Mouse (Mus musculus): ENCODE measurements around the gene Map1lc3a. TPM values are rescaled to one million over a fixed set of nuclear protein-coding genes. Genes with fewer than 3 reads are reported as not detected.

Map1lc3a gene
- total RNA-seq (2015; ENCODE audit: low replicate concordance) (0.77 TPM in 1 of 2 replicates, not detected in the other), total RNA-seq (2017; ENCODE audit: low replicate concordance) (0.34 and 2.9 TPM in 2 replicates)

DNA sequence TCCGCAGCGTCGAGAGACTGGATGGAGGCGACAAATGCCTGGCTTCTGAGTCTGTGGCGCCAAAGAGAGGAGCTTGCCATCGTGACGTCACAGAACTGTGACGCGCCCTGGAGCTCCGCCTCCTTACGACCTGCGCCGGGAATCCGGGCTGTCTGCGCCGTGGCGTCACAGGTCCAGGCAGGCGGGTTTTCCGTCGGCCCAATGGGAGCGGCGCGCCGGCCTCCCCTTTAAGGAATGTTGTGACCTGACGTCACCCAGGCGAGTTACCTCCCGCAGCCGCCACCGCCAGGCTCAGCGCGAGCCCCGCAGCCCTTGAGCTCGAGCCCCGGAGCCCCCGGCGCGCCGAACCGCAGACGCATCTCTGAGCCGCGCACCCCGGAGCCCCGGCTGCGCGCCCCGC, at the start of gene Map1lc3a:
Map1lc3a (plus strand) TSS at position 103 of the 400 bp plus-strand sequence.
- ATAC-seq (replicated peaks; ENCODE audit: low FRiP score, poor library complexity, severe bottlenecking): peak; percentile 73

GRCm38 (mm10) chr2:155235746-155236361, 40.2 kb upstream of the Map1lc3a start:
- ATAC-seq (replicated peaks; ENCODE audit: low FRiP score, poor library complexity, severe bottlenecking): peak; percentile 73

DNA sequence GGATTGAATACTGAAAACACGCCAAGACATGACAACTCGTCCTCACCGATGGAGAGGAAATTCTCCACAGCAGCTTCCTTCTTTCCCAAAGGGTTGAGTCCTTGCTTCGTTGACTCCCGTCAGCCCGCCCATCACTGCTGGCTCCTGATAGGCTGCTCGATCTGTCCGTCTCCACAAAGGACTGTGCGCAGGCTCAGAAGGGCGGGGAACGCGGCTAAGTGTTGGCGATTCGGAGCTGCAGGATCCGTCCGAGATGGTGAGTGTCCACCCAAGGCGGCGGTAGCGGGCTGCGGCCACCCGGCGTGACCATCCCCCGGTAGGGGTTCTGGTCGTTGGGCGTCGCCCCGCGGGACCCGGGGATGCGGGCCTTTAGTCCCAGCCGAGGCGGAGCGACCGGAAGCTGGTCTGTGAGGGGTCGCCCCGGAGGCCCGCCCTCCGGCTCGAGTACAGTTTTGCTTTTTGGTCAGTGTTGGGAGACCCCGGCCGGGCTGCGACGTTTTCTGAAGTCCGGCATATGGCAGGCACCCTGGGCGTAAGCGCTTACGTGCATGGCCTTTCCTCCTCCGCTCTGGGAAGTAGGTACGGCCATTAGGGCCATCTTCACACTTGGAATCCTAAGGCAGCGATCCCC, 39.6 kb upstream of the Map1lc3a start, which contains the start of gene Dynlrb1:
Dynlrb1 (plus strand) TSS at position 172 of the 631 bp plus-strand sequence.
- peak; percentile 98 for ATAC-seq (replicated peaks; ENCODE audit: low FRiP score, poor library complexity, severe bottlenecking)

- ATAC-seq (replicated peaks; ENCODE audit: low FRiP score, poor library complexity, severe bottlenecking): no peak
Measured at GRCm38 (mm10) chr2:155237276-155237675, 38.8 kb upstream of the Map1lc3a start.

- ATAC-seq (replicated peaks; ENCODE audit: low FRiP score, poor library complexity, severe bottlenecking): no peak
Measured at GRCm38 (mm10) chr2:155240915-155241314, 35.2 kb upstream of the Map1lc3a start.

DNA sequence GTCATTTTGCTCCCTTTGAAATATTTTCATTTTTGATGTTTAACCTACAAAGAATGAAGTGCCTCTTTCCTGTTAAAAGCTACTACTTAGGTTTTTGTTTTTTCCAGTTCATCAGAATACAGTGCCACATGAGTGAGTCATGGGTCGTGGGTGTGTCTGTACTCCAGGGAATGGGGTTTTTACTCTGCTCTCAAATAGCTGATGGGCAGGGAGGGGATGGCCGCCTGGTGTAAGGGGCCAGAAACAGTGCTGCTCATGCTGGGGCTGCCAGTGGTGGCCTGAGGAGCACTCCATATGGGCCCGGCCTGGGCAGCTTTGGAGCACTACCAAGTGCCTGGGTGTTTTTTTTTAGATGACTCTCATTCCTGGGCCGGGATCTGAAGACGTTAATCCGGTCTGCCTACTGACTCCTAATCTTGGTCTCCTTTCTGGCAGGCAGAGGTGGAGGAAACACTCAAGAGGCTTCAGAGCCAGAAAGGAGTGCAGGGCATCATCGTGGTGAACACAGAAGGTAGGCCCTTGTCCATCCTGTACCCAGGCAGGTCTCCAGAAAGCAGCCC, 33.7 kb upstream of the Map1lc3a start:
- no peak for ATAC-seq (replicated peaks; ENCODE audit: low FRiP score, poor library complexity, severe bottlenecking)

GRCm38 (mm10) chr2:155246231-155246630, 29.9 kb upstream of the Map1lc3a start:
- ATAC-seq (replicated peaks; ENCODE audit: low FRiP score, poor library complexity, severe bottlenecking): no peak

- ATAC-seq (replicated peaks; ENCODE audit: low FRiP score, poor library complexity, severe bottlenecking): peak; percentile 40; the same call in 1 of the 2 replicates
Measured at GRCm38 (mm10) chr2:155248206-155248605, 27.9 kb upstream of the Map1lc3a start.

DNA sequence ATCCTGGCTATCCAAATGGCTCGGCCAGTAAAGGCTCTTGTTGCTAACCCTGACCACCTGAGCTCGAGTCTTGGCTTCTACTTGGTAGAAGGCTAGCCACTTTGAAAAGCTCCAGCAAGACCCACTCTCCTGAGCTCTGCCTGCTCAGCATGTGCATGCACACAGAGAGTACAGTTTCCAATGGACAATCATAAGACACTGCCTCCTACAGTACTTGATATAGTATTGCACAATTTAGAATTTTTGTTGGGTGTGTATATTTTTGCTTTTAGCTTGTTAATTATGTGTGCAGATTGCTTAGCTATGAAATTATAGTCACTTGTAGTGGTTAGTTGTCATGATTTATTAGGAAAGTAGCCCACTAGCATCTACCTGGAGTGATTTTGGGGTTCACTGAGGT, 27.4 kb upstream of the Map1lc3a start:
- ATAC-seq (replicated peaks; ENCODE audit: low FRiP score, poor library complexity, severe bottlenecking): peak; percentile 46; the same call in 1 of the 2 replicates

- ATAC-seq (replicated peaks; ENCODE audit: low FRiP score, poor library complexity, severe bottlenecking): no peak
Measured at GRCm38 (mm10) chr2:155249588-155249987, 26.5 kb upstream of the Map1lc3a start.

DNA sequence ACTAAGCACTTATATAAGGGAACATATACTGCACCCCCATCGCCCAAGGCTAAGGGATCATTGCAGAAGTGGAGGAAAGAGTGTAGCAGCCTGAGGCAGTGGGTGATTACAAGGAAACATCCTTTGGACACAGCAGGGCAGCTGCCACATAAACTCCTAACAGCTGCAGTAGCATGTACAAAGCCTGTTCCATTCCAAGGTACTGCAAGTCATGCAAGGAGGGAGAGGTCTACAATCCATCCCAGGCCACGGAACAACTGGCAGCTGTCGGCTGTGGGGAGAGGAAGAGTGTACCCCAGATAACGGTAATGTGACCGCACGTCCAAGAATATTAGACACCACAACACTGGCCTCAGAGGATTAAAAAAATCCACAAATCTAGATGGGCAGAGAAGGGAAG, 10.6 kb upstream of the Map1lc3a start:
- no peak for ATAC-seq (replicated peaks; ENCODE audit: low FRiP score, poor library complexity, severe bottlenecking)

DNA sequence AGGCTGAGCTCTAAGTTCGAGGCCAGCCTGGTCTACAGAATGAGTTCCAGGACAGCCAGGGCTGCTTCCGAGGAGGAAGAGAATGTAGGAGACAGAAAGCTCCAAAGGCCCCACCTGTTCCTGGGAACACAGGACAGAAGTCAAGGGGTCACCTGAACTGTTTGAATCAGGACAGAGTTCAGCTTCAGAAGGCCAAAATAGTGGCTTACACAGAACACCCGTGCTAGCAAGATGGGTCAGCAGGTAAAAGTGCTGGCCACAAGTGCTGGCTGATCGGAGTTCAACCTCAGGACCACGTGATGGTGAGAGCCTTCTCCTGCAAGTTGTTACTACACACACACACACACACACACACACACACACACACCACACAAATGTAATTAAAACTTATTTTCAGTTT, 9.2 kb upstream of the Map1lc3a start:
- ATAC-seq (replicated peaks; ENCODE audit: low FRiP score, poor library complexity, severe bottlenecking): no peak

GRCm38 (mm10) chr2:155271957-155272356, 4.1 kb upstream of the Map1lc3a start:
- ATAC-seq (replicated peaks; ENCODE audit: low FRiP score, poor library complexity, severe bottlenecking): no peak

GRCm38 (mm10) chr2:155272396-155273170, 3.5 kb upstream of the Map1lc3a start:
- ATAC-seq (replicated peaks; ENCODE audit: low FRiP score, poor library complexity, severe bottlenecking): no peak

- no peak for ATAC-seq (replicated peaks; ENCODE audit: low FRiP score, poor library complexity, severe bottlenecking)
Measured at GRCm38 (mm10) chr2:155273603-155274002, 2.5 kb upstream of the Map1lc3a start.

- ATAC-seq (replicated peaks; ENCODE audit: low FRiP score, poor library complexity, severe bottlenecking): peak; percentile 60
Measured at GRCm38 (mm10) chr2:155276621-155277175, 601 bp downstream of the Map1lc3a start.

GRCm38 (mm10) chr2:155277721-155278120, 1.6 kb downstream of the Map1lc3a start:
- ATAC-seq (replicated peaks; ENCODE audit: low FRiP score, poor library complexity, severe bottlenecking): no peak

DNA sequence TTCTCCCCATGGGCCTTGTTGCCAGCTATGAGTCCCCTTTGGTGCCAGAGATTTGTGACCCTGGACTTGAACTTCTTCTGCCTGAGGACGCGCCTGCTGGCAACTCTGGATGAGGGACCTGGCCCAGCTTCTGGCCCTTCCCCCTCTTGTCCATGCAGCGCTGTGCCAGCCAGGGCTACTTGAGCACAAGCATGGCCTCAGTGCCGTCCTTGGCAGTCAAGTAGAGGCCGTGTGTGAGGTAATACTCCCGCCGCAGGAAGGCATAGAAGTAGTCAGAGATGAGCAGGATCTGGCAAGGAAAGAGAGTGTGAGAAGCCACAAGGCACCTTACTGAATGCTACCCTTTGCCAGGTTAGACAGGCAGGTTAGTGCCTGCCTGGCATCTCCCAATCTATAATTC, 2.3 kb downstream of the Map1lc3a start:
- no peak for ATAC-seq (replicated peaks; ENCODE audit: low FRiP score, poor library complexity, severe bottlenecking)

GRCm38 (mm10) chr2:155279163-155279562, 3.1 kb downstream of the Map1lc3a start:
- no peak for ATAC-seq (replicated peaks; ENCODE audit: low FRiP score, poor library complexity, severe bottlenecking)

GRCm38 (mm10) chr2:155280116-155280515, 4.0 kb downstream of the Map1lc3a start:
- ATAC-seq (replicated peaks; ENCODE audit: low FRiP score, poor library complexity, severe bottlenecking): no peak
